Mouse (Mus musculus) lung, postnatal 0 days (tissue): ENCODE results near the gene Cmtm8. TPM values are rescaled to one million over a fixed set of nuclear protein-coding genes. Genes with fewer than 3 reads are reported as not detected.

Experiments
- ATAC-seq: fragments of 200-750 bp; cut with Nextera tagmentation; 2 replicates; pipeline ENCODE4 v1.8.0; 2017; ENCODE audit warnings: moderate library complexity
- DNase-seq: peaks from one replicate; pipeline ENCODE4 v3.0.0-alpha.2; 2016; ENCODE audit warnings: low spot score
- H3K27ac ChIP-seq: fragments of 300-500 bp; sonication (generic); 2 replicates; pipeline ENCODE4 v1.5.1; 2014; ENCODE audit warnings: antibody characterized with exemption, mild to moderate bottlenecking, low read length, mixed read lengths
- H3K27me3 ChIP-seq: fragments of 300-500 bp; sonication (generic); replicated peaks from 2 replicates; pipeline ENCODE4 v1.6.1; 2014; ENCODE audit warnings: low read length, mixed read lengths; ENCODE audit not compliant: insufficient read depth
- H3K36me3 ChIP-seq: fragments of 300-500 bp; sonication (generic); 2 replicates; pipeline ENCODE4 v1.6.1; 2014; ENCODE audit warnings: low read length, mixed read lengths; ENCODE audit not compliant: insufficient read depth
- H3K4me1 ChIP-seq: fragments of 300-500 bp; sonication (generic); 2 replicates; pipeline ENCODE4 v1.6.1; 2014; ENCODE audit warnings: antibody characterized with exemption, low read depth, low read length, mixed read lengths; ENCODE audit not compliant: insufficient read depth
- H3K4me2 ChIP-seq: fragments of 300-500 bp; sonication (generic); replicated peaks from 2 replicates; pipeline ENCODE4 v1.6.1; 2014; ENCODE audit warnings: low read depth, mild to moderate bottlenecking, low read length, moderate library complexity, mixed read lengths
- H3K4me3 ChIP-seq: fragments of 300-500 bp; sonication (generic); 2 replicates; pipeline ENCODE4 v1.5.1; 2014; ENCODE audit warnings: low read depth, low read length
- H3K9ac ChIP-seq: fragments of 300-500 bp; sonication (generic); replicated peaks from 2 replicates; pipeline ENCODE4 v1.6.1; 2014; ENCODE audit warnings: low read depth, mild to moderate bottlenecking
- H3K9me3 ChIP-seq: fragments of 300-500 bp; sonication (generic); 2 replicates; pipeline ENCODE4 v1.6.1; 2016; ENCODE audit warnings: low read length, mixed read lengths
- CTCF ChIP-seq: IDR thresholded peaks from 2 replicates; pipeline ENCODE4 v1.5.1; 2016; ENCODE audit warnings: antibody characterized with exemption, mild to moderate bottlenecking
- EP300 ChIP-seq: IDR thresholded peaks from 2 replicates; pipeline ENCODE4 v1.6.1; 2016; ENCODE audit warnings: antibody characterized with exemption, mild to moderate bottlenecking, control low read depth
- whole genome bisulfite sequencing: fragments of 180-500 bp; shearing (Covaris S2); extraction: QIAGEN DNeasy Blood & Tissue Kit; methylation state at CpG from one replicate; pipeline ENCODE4 v1.1.7; 2014; 5-methylcytosine and 5-hydroxymethylcytosine counted together
- polyA plus RNA-seq: library from polyadenylated mRNA; unstranded; fragments of >200 nt; fragmentation: Nextera tagmentation; extraction: Ambion mirVana; gene quantifications from 2 replicates; pipeline ENCODE4 v1.2.1, GENCODE M21; 2015

Gene Cmtm8
- polyA plus RNA-seq, 1 experiment from 2014 or later, result 130 TPM

DNA sequence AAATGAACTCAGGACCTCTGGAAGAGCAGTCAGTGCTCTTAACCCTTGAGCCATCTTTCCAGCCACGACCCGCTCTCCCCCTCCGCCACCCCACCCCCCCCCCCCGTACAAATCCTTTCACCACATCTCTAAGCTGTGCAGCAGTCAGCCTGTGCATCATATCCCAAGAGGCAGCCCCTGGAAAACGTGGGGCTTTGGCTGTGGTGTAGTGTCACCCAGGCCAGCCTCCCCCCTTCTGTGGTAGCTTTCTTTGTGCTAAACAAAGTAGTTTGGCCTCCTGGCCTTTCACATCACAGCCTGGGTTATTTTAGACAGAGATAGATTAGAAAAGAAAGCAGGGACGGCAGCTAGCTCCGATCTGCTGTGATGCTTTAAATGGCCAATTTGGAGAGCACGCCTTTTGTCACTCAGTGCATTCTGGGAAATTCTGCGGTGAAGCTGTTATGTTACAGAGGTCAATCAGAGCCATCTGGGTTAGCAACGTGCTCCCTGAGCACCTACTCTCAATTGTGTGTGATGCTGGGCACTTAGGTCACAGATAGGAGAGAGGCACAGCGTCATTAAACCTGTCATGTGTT, 47.4 kb downstream of the Cmtm8 start:
- Histone ChIP-seq H3K9ac (no peak overlapping the region), H3K4me3 (no peak overlapping the region), H3K4me1 (no peaks in the 10 kb centered on the region), H3K27me3 (no peaks in the 10 kb centered on the region), H3K4me2 (no peak overlapping the region), H3K36me3 (no peaks in the 10 kb centered on the region), H3K9me3 (no peaks in the 10 kb centered on the region), H3K27ac (no peak overlapping the region)
- ATAC-seq, result no peak
- TF ChIP-seq EP300 (no peak), CTCF (no peak)
- WGBS, result 38% methylated on average over 11 of the region's 11 CpGs
- no peak for DNase-seq

DNA sequence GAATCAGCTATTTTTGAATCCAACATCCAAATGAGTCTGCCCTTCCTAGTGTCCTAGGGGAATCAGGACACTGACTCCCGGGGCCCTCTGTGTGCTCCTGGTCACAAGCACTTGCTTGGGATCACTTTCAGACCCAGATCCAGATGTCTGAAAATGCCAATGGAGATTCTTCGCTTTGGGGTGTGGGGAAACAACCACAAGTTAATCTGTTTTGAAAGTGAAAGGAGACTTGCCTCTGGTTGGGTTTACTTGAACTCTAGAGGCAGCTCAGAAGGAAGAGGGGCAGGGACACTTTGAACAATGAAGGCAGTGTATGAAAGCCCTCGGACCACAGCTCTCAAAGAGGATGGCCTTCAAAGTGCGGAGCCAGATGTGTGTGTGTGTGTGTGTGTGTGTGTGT, 49.5 kb downstream of the Cmtm8 start:
- Histone ChIP-seq H3K27me3 (no peaks in the 10 kb centered on the region), H3K36me3 (no peaks in the 10 kb centered on the region), H3K4me1 (no peaks in the 10 kb centered on the region), H3K4me2 (no peak overlapping the region), H3K9ac (no peak overlapping the region), H3K9me3 (no peaks in the 10 kb centered on the region), H3K27ac (no peak overlapping the region), H3K4me3 (no peak overlapping the region)
- TF ChIP-seq EP300, result no peak
- TF ChIP-seq CTCF, result no peak
- DNase-seq (no peak), ATAC-seq (no peak)
- WGBS, result 70% methylated on average over 4 of the region's 4 CpGs

DNA sequence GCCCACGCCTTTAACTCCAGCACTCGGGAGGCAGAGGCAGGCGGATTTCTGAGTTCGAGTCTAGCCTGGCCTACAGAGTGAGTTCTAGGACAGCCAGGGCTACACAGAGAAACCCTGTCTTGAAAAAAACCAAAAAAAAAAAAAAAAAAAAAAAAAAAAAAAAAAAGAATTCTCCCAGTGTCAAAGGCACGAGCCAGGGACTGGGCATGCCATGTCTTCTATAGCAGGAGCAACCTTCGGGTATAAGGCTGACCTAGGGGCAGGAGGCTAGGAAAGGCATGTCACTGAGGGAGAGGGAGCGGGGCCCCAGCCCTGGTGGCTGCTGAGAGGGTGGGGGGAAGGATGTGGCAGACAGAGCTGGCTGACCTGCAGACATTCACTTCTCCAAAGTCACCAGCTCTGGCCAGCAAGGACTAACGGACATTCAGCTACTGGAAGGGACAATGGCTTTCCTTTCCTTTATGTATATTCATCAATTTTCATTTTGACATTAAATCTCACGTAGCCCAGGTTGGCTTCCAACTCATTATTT, 50.1 kb downstream of the Cmtm8 start:
- no peak for TF ChIP-seq EP300
- no peak for TF ChIP-seq CTCF
- H3K27me3 ChIP-seq, result no peaks in the 10 kb centered on the region
- WGBS, result 71% methylated on average over 9 of the region's 9 CpGs
- no peaks in the 10 kb centered on the region for H3K9me3 ChIP-seq
- ATAC-seq (no peak), DNase-seq (no peak)
- H3K9ac ChIP-seq, result no peak overlapping the region
- H3K36me3 ChIP-seq, result no peaks in the 10 kb centered on the region
- no peak overlapping the region for H3K4me2 ChIP-seq
- H3K4me3 ChIP-seq, result no peak overlapping the region
- H3K27ac ChIP-seq, result no peak overlapping the region
- no peaks in the 10 kb centered on the region for H3K4me1 ChIP-seq

DNA sequence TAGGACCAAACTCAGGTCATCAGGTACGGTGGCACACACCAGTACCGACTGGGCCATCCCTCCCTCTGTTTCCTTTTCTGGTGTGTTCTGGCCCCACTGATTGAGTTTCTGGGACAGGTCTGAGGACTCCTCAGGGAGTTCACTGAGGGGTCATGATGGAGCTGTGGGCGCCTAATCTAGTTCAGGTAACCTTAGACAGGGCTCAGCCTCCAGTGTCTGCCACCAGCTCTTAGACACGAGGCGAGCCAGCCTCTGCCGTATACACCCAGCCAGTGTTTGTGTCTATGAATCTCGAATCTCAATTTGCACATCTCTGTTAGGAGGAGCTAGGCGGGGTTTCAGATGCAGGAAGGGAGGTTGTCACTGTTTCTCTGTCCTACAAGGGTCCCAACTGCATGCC, 54.0 kb downstream of the Cmtm8 start:
- no peaks in the 10 kb centered on the region for H3K27me3 ChIP-seq
- no peak overlapping the region for H3K4me2 ChIP-seq
- no peak overlapping the region for H3K9ac ChIP-seq
- H3K4me3 ChIP-seq, result no peak overlapping the region
- ATAC-seq (no peak), DNase-seq (no peak)
- no peak overlapping the region for H3K27ac ChIP-seq
- H3K9me3 ChIP-seq, result no peaks in the 10 kb centered on the region
- no peaks in the 10 kb centered on the region for H3K36me3 ChIP-seq
- TF ChIP-seq CTCF (no peak), EP300 (no peak)
- WGBS, result 80% methylated on average over 8 of the region's 8 CpGs
- peaks cover 5% of the 10 kb centered on the region; the same call in 1 of the 2 replicates for H3K4me1 ChIP-seq

DNA sequence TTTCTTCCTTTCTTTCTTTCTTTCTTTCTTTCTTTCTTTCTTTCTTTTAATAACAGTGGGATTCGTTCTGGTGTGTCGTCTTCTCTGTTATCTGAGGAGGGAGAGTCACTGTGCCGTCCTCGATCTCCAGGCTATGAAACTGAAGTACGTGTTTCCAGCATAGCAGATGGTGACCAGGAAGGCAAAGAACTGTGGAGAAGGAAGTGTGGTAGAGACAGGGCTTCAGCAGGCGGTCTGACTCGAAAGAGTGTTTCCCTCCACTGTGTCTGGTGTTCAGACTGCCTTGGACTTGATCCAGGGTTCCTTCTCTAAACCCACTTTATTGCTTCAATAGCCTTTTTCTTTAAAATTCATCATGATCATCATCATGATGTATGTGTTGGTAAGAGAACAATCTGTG, 54.4 kb downstream of the Cmtm8 start:
- H3K9ac ChIP-seq, result no peak overlapping the region
- peaks cover 5% of the 10 kb centered on the region; the same call in 1 of the 2 replicates for H3K4me1 ChIP-seq
- TF ChIP-seq EP300 (no peak), CTCF (no peak)
- DNase-seq (no peak), ATAC-seq (no peak)
- H3K27ac ChIP-seq, result no peak overlapping the region
- no peaks in the 10 kb centered on the region for H3K9me3 ChIP-seq
- no peaks in the 10 kb centered on the region for H3K36me3 ChIP-seq
- 59% methylated on average over 7 of the region's 7 CpGs for WGBS
- no peak overlapping the region for H3K4me3 ChIP-seq
- H3K27me3 ChIP-seq, result no peaks in the 10 kb centered on the region
- H3K4me2 ChIP-seq, result no peak overlapping the region

DNA sequence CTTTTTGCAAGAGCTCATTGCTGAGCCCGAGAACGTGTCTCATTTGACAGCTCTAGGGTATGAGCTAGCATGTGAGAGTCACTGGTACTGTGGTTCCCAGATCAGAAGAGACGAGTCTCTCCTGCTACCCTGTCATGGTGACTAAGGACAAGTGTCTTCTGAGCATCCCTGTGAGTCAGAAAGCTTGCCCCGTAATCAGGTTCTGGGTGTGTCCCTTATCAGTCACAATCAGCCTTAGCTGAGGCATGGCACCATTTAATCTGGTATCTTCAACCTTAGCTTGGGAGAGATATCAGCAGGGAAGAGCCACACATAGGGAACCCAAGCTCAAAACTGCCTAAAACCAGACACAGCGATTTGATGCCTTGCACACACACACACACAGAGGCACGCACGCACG, 55.3 kb downstream of the Cmtm8 start:
- Histone ChIP-seq H3K9ac (no peak overlapping the region), H3K9me3 (no peaks in the 10 kb centered on the region), H3K4me3 (no peak overlapping the region), H3K36me3 (no peaks in the 10 kb centered on the region), H3K4me1 (peaks cover 5% of the 10 kb centered on the region; the same call in 1 of the 2 replicates), H3K27ac (no peak overlapping the region), H3K4me2 (no peak overlapping the region), H3K27me3 (no peaks in the 10 kb centered on the region)
- DNase-seq (no peak), ATAC-seq (no peak)
- 85% methylated on average over 8 of the region's 8 CpGs for WGBS
- no peak for TF ChIP-seq EP300
- TF ChIP-seq CTCF, result no peak
